Mouse (Mus musculus): ENCODE measurements around the gene Ptov1. TPM values are rescaled to one million over a fixed set of nuclear protein-coding genes. Genes with fewer than 3 reads are reported as not detected.

Gene Ptov1
- polyA plus RNA-seq (2014; fragmentation: Illumina TruSeq; extraction: RNeasy Lipid Tissue Mini Kit (QIAGEN cat#74804); ENCODE audit: low read depth, low replicate concordance), result 0.95 TPM

DNA sequence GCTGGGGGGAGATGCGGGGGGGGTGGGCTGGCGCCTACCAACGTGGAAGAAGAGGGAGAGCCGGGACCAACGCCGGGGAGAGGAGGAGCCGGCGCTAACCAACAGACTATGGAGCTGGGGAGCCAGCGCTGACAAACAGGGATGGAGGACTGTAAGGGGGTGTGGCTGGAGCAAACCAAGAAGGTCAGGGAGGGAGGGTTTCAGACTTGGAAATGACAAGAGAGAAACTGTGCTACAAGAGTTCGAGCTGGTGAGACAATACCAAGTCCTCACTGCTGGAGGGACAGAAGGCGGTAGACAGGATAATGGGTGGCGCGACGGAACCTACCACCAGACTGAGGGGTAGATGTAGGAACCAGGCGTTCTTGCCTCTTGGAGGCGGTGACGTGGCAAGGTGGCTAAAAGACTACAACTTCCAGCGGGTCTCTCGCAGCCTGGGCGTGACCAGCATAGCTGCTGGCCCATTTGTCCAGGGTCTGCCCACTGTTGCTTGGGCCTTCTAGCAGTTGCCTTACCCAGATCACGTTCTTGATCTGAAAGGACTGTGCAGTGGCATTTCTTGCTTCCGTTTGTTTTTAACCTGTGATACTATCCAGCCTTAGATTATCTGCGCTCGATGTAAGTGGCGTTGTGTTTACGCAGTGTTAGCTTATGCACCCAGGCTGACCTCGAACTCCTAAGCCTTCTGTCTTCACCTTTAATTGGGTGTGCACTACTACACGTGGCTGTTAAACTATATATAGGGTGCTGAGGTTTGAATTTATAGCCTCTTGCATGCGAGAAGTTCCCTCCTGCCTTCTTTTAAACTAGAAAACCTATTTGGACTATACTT is at the start of gene Ptov1:
Gene Ptov1, minus strand, starts transcription at position 92 of the 832 bp plus-strand sequence.

DNA sequence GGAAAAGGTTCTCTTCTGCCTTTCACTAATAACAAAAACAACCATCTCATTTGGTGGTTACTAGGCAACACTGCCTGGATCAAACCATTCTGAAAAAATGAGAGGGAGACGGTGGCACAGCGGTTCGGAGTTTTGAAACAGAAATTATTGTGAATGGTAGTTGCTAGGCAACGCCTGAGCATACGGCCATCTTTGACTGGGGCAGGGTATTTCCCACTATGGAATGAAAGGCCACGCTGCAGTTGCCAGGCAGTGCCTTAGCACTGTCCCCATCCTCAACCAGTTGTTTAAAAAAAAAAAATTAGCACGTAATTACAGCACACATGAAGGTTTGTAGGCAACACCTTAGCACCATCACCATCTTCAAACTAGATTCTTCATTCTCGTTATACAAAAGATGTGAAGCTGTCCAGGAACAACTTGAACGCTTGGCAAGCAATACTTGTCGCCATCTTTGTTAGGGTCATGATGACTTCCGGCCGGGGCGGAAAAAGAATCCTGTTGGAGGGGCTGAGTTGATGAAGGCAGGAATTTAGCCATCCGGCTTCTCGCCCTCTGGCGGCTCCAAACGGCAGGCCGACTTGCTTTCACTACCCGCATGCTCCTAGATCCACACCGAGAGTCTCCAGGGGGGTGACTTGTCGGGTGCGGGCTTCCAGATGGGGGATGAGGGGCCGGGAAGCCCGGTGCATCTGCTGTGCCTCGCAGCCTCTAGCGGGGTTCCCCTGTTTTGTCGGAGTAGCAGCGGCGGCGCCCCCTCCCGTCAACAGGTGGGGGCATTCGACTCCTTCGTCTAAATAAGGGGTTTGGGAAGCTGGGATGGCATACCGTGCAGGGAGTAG is 26.2 kb upstream of the Ptov1 start, which contains the start of gene Fuz:
Gene Fuz, plus strand, starts transcription at position 487 of the 842 bp plus-strand sequence.

DNA sequence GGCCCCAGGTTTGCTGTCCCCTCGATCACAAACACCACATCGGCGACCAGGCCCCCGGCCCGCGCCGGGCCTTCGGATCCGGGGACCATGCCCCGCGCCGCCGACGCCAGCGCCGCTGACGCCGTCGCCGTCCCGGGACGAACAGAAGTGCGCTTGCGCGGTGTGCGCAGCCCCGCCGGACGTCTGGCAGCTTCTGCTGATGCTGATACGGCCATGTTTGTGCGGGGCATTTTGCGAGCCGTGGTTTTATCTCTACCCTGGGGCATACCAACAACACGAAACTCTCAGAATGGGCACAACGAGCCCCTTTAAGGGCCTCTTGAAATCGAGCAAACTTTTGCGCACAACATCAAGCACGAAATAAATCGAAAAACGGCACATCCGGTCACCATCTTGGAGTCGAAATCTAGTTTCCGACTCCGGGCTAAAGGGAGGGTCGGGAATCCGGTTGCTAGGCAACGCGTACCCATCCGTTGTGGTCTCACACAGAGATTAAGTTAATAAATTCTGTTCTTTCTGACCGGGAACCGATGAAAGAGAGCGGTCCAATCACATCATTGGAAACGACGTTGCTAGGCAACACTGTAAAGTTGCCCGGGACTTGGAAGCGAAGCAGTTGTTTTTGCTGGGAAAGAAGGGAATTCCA is 22.8 kb upstream of the Ptov1 start, which contains the start of gene Med25:
Gene Med25, minus strand, starts transcription at position 437 of the 646 bp plus-strand sequence.

DNA sequence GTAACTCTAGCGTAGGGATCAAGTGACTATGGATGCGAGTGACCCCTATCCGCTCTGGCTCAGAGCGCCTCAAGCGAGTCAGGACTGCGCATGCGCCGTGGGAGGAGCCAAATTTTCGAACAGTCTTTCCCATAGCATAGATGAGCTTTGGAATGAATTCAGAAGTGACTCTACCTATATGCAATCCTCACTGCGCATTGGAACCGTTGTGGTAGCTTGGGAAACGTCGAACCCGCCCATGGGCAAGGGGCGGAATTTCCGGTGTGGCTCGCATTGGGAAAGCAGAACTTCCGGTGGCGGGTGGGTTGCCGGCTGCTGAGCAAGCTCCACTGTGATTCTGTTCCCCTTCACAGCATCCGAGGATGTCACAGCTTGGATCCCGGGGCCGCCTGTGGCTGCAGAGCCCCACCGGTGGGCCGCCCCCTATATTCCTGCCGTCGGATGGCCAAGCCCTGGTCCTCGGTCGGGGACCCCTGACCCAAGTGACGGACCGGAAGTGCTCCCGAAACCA is 12.5 kb downstream of the Ptov1 start, which contains the start of gene Pnkp:
Gene Pnkp, plus strand, starts transcription at position 98 of the 511 bp plus-strand sequence.

DNA sequence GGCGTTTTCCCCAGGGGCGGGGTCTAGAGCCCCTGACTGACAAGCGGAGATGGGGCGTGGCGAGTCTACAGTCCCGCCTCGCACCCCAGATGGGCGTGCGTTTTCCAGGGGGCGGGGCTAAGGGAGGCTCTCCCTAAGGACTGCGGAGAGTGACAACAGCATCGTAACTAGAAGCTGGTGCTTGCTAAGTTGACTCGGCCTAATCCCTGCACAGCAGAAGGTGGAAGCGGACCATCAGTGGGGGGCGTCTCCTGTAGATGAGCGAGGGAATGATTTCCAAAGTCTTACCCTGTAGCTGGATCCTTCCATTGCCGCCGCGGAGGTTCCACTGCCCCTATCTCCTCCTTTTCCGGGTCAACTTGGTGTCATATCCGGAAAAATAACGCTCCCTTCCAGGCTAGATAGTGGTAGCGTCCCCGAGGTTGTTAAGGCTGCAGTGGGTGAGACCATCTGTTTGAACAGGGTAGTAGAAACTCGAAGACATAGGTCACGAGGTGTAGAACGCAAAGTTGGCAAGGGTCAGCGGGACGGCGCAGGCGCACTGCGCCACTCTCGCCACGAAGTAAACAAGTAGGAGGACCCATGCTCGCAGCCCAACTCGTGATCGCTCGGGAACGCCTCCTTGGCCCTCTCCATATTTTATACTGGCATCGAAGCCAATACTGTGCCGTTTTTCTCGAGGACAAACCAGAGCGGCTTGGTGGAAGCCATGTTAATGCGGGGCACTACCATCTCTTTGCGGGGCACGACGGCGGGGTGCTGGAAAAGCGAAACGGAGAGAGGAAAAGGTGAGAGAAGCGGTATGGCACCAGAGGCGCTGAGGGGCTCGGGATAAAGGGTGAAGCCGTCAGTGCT is 20.8 kb downstream of the Ptov1 start, which contains the start of the genes Akt1s1 and Tbc1d17:
Gene Akt1s1, plus strand, starts transcription at position 431 of the 855 bp plus-strand sequence.
Gene Tbc1d17, minus strand, starts transcription at position 519 of the 855 bp plus-strand sequence.

DNA sequence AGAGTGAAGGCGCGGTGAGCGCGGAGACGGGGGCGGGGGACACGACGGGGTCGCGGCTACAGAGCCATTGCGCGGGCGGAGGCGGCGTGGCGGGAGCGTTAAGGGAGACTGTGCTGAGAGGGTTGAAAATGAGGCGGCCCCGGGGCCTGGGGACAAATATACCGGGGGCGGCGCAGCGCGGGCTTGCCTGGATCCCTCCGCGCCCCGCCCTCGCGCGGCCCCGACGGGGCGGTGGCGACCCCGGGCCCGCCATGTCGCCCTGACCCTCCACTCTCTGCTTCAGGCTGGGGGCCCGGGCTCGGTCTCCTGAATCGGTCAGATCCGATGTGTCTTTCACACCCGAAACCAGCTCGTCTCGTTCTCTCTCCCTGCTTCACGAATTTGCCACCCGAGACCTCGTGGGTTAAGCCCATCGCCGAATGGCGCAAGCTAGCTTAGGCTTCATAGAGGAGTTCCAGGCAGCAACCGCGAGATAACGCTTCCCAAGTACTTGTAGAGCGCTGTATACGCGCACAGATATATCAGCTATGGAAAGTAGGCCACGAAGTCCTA is 53.0 kb downstream of the Ptov1 start, which contains the start of gene Atf5:
Gene Atf5, minus strand, starts transcription at position 189 of the 552 bp plus-strand sequence.

DNA sequence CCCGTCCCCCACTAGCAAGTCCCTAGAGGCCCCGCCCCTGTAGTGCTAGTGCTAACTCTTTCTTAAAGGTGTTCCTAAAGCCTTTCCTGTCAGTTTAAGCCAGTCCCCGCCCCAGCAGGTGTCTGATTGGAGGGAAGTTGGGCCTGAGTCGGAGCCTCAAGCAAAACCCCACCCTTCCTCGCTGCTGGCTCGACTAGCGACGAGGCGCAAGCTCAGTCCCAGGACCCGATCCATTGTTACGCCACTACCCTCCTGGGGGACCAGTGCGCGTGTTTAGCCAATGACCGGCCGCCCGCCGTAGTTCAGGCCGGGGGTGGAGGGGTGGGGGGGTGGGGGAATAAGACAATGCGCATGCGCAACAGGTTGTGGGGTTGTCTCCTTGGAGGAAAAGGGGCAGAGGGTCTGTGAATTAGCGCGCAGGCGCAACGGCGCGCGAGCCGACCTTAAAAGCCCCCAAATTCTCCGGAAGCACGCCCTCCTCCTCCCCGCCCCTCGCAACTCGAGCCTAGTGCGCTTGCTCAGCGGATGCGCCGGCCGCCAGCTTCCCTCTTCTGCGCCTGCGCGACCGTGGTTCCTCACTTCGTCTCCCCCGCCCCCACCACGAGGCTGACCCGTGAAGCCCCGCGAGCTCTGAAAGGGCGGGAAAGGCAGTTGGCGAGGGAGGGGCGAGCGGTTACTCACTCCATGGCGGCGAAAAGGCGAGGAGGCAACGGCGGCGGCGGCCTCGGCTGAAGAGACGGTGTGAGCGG is 53.7 kb downstream of the Ptov1 start, which contains the start of the genes Nup62 and Il4i1:
Gene Nup62, plus strand, starts transcription at position 368 of the 749 bp plus-strand sequence.
Gene Il4i1, plus strand, starts transcription at position 667 of the 749 bp plus-strand sequence.

Other genes with a start within 250 kb of the Ptov1 start
- gene Myh14, start 198.9 kb downstream of the Ptov1 start, polyA plus RNA-seq (2014; fragmentation: Illumina TruSeq; extraction: RNeasy Lipid Tissue Mini Kit (QIAGEN cat#74804); ENCODE audit: low read depth, low replicate concordance), result 0.37 TPM
- not detected for gene Izumo2, start 161.0 kb downstream of the Ptov1 start, polyA plus RNA-seq (2014; fragmentation: Illumina TruSeq; extraction: RNeasy Lipid Tissue Mini Kit (QIAGEN cat#74804); ENCODE audit: low read depth, low replicate concordance)
- gene Vrk3, start 121.4 kb downstream of the Ptov1 start, polyA plus RNA-seq (2014; fragmentation: Illumina TruSeq; extraction: RNeasy Lipid Tissue Mini Kit (QIAGEN cat#74804); ENCODE audit: low read depth, low replicate concordance), result 6.2 TPM
- not detected for gene Zfp473, start 118.7 kb downstream of the Ptov1 start, polyA plus RNA-seq (2014; fragmentation: Illumina TruSeq; extraction: RNeasy Lipid Tissue Mini Kit (QIAGEN cat#74804); ENCODE audit: low read depth, low replicate concordance)
- gene Nup62, start 53.7 kb downstream of the Ptov1 start, polyA plus RNA-seq (2014; fragmentation: Illumina TruSeq; extraction: RNeasy Lipid Tissue Mini Kit (QIAGEN cat#74804); ENCODE audit: low read depth, low replicate concordance), result 1.1 TPM
- not detected for gene Il4i1, start 53.4 kb downstream of the Ptov1 start, polyA plus RNA-seq (2014; fragmentation: Illumina TruSeq; extraction: RNeasy Lipid Tissue Mini Kit (QIAGEN cat#74804); ENCODE audit: low read depth, low replicate concordance)
- gene Atf5, start 53.1 kb downstream of the Ptov1 start, polyA plus RNA-seq (2014; fragmentation: Illumina TruSeq; extraction: RNeasy Lipid Tissue Mini Kit (QIAGEN cat#74804); ENCODE audit: low read depth, low replicate concordance), result 47.9 TPM
- 2.2 TPM for gene Akt1s1, start 20.8 kb downstream of the Ptov1 start, polyA plus RNA-seq (2014; fragmentation: Illumina TruSeq; extraction: RNeasy Lipid Tissue Mini Kit (QIAGEN cat#74804); ENCODE audit: low read depth, low replicate concordance)
- gene Tbc1d17, start 20.7 kb downstream of the Ptov1 start, polyA plus RNA-seq (2014; fragmentation: Illumina TruSeq; extraction: RNeasy Lipid Tissue Mini Kit (QIAGEN cat#74804); ENCODE audit: low read depth, low replicate concordance), result 1.3 TPM
- 1.4 TPM for gene Pnkp, start 12.6 kb downstream of the Ptov1 start, polyA plus RNA-seq (2014; fragmentation: Illumina TruSeq; extraction: RNeasy Lipid Tissue Mini Kit (QIAGEN cat#74804); ENCODE audit: low read depth, low replicate concordance)
- 1.1 TPM for gene Med25, start 22.9 kb upstream of the Ptov1 start, polyA plus RNA-seq (2014; fragmentation: Illumina TruSeq; extraction: RNeasy Lipid Tissue Mini Kit (QIAGEN cat#74804); ENCODE audit: low read depth, low replicate concordance)
- gene Fuz, start 26.3 kb upstream of the Ptov1 start, polyA plus RNA-seq (2014; fragmentation: Illumina TruSeq; extraction: RNeasy Lipid Tissue Mini Kit (QIAGEN cat#74804); ENCODE audit: low read depth, low replicate concordance), result 1.4 TPM
- 9.2 TPM for gene Ap2a1, start 59.7 kb upstream of the Ptov1 start, polyA plus RNA-seq (2014; fragmentation: Illumina TruSeq; extraction: RNeasy Lipid Tissue Mini Kit (QIAGEN cat#74804); ENCODE audit: low read depth, low replicate concordance)
- gene Tsks, start 73.4 kb upstream of the Ptov1 start, polyA plus RNA-seq (2014; fragmentation: Illumina TruSeq; extraction: RNeasy Lipid Tissue Mini Kit (QIAGEN cat#74804); ENCODE audit: low read depth, low replicate concordance), result not detected
- gene Cpt1c, start 105.1 kb upstream of the Ptov1 start, polyA plus RNA-seq (2014; fragmentation: Illumina TruSeq; extraction: RNeasy Lipid Tissue Mini Kit (QIAGEN cat#74804); ENCODE audit: low read depth, low replicate concordance), result not detected
- gene Prmt1, start 116.8 kb upstream of the Ptov1 start, polyA plus RNA-seq (2014; fragmentation: Illumina TruSeq; extraction: RNeasy Lipid Tissue Mini Kit (QIAGEN cat#74804); ENCODE audit: low read depth, low replicate concordance), result 4.2 TPM
- gene Irf3, start 127.9 kb upstream of the Ptov1 start, polyA plus RNA-seq (2014; fragmentation: Illumina TruSeq; extraction: RNeasy Lipid Tissue Mini Kit (QIAGEN cat#74804); ENCODE audit: low read depth, low replicate concordance), result 21.4 TPM
- gene Bcl2l12, start 128.9 kb upstream of the Ptov1 start, polyA plus RNA-seq (2014; fragmentation: Illumina TruSeq; extraction: RNeasy Lipid Tissue Mini Kit (QIAGEN cat#74804); ENCODE audit: low read depth, low replicate concordance), result 0.66 TPM
- gene Scaf1, start 146.6 kb upstream of the Ptov1 start, polyA plus RNA-seq (2014; fragmentation: Illumina TruSeq; extraction: RNeasy Lipid Tissue Mini Kit (QIAGEN cat#74804); ENCODE audit: low read depth, low replicate concordance), result 1.3 TPM
- 3.7 TPM for gene Rras, start 148.2 kb upstream of the Ptov1 start, polyA plus RNA-seq (2014; fragmentation: Illumina TruSeq; extraction: RNeasy Lipid Tissue Mini Kit (QIAGEN cat#74804); ENCODE audit: low read depth, low replicate concordance)
- 0.11 TPM for gene Prr12, start 183.1 kb upstream of the Ptov1 start, polyA plus RNA-seq (2014; fragmentation: Illumina TruSeq; extraction: RNeasy Lipid Tissue Mini Kit (QIAGEN cat#74804); ENCODE audit: low read depth, low replicate concordance)
- gene Nosip, start 192.6 kb upstream of the Ptov1 start, polyA plus RNA-seq (2014; fragmentation: Illumina TruSeq; extraction: RNeasy Lipid Tissue Mini Kit (QIAGEN cat#74804); ENCODE audit: low read depth, low replicate concordance), result 3.2 TPM
- 2.3 TPM for gene Prrg2, start 192.9 kb upstream of the Ptov1 start, polyA plus RNA-seq (2014; fragmentation: Illumina TruSeq; extraction: RNeasy Lipid Tissue Mini Kit (QIAGEN cat#74804); ENCODE audit: low read depth, low replicate concordance)
- gene Rcn3, start 222.4 kb upstream of the Ptov1 start, polyA plus RNA-seq (2014; fragmentation: Illumina TruSeq; extraction: RNeasy Lipid Tissue Mini Kit (QIAGEN cat#74804); ENCODE audit: low read depth, low replicate concordance), result not detected
- gene Fcgrt, start 234.1 kb upstream of the Ptov1 start, polyA plus RNA-seq (2014; fragmentation: Illumina TruSeq; extraction: RNeasy Lipid Tissue Mini Kit (QIAGEN cat#74804); ENCODE audit: low read depth, low replicate concordance), result 33.3 TPM